Mouse (Mus musculus) left cerebral cortex, postnatal 14 days (tissue): Measurements from ENCODE around the gene Rbsn. TPM values are rescaled to one million over a fixed set of nuclear protein-coding genes. Genes with fewer than 3 reads are reported as not detected.

Experiments
- DNase-seq, 2 experiments: peaks; one replicate each; pipeline ENCODE4 v3.0.0; 2021 to 2022; ENCODE audit warnings: low spot score in 2 of 2, mixed read lengths in 1 of 2
- intact Hi-C: fragments of 180-260 bp; cut with DNase I; formaldehyde crosslinking; loops from one replicate; pipeline ENCODE4 v1.15.1; 2025
- total RNA-seq, 2 experiments: library from RNA; stranded (reverse); gene quantifications; 2 replicates each; pipeline ENCODE4 v1.2.3; 2021

Rbsn gene
- total RNA-seq, 2 experiments from 2014 or later = 29.6 to 32.3 TPM

- intact Hi-C loops = no loop called here
- no peak for DNase-seq
Observed at GRCm38 (mm10) chr6:92199414-92199813, 15.3 kb downstream of the Rbsn start.

- DNase-seq = no peak
- intact Hi-C loops = loop anchor here (10.0 kb wide), 2 partner anchors 89 to 299 kb away; partner anchors contain the start of gene Nr2c2
Observed at GRCm38 (mm10) chr6:92184178-92184577, 30.5 kb downstream of the Rbsn start.

- intact Hi-C loops = loop anchor here (10.0 kb wide), 2 partner anchors 89 to 299 kb away; partner anchors contain the start of gene Nr2c2
- DNase-seq = peak; percentile 55 to 80
Observed at GRCm38 (mm10) chr6:92183621-92184131, 31.0 kb downstream of the Rbsn start, which contains the start of gene Mrps25. Mrps25 (minus strand) TSS chr6:92184033.

- intact Hi-C loops = no loop called here
- DNase-seq = no peak
Observed at GRCm38 (mm10) chr6:92176450-92176849, 38.3 kb downstream of the Rbsn start.

DNA sequence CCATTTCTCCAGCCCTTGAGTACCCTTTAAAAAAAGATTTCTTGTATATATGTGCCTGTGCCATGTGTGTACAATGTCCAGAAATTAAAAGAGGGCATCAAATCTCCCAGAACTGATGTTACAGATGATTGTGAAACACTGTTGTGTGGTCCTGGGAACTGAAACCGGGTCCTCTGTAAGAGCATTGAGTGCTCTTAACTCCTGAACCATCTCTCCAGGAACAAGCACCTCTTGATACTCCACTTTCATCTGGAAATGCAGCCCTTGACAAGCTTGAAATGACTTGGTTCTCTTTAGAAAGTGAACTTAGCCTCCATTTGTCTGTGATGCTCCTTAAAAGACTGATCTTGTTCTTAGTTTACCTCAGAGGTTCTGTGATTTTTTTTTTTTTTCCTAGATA is 52.0 kb downstream of the Rbsn start:
- intact Hi-C loops = no loop called here
- no peak for DNase-seq

GRCm38 (mm10) chr6:92158801-92159200 is 55.9 kb downstream of the Rbsn start:
- DNase-seq = no peak
- intact Hi-C loops = no loop called here

DNA sequence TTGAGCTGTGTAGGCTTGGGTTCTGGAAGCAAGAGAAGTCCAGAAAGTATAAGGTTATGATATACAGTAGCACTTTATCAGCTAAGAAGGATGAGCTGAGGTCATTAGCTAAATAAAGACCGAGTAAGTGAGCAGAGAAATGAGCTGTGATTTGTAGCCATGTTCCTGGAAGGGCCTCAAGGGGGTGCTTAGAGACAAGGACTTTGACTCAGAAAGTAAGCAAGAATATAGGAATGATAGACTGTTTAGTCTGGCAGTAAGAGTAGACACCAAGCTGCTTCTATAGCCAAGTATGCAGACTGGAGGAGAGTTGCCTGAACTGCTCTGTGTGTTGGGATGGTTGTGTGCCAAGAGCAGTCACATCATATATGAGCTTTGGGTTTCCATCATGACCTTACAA is 61.0 kb downstream of the Rbsn start:
- intact Hi-C loops = no loop called here
- no peak for DNase-seq

GRCm38 (mm10) chr6:92145881-92146280 is 68.8 kb downstream of the Rbsn start:
- no peak for DNase-seq
- intact Hi-C loops = no loop called here

Other genes with a start within 250 kb of the Rbsn start
- 1 to 10 TPM; 6.2 to 7.0 TPM for gene Fgd5, start 236.0 kb downstream of the Rbsn start, total RNA-seq
- gene Nr2c2, start 123.5 kb downstream of the Rbsn start, total RNA-seq = 10 to 100 TPM; 88.9 to 93.9 TPM
- gene Mrps25, start 30.9 kb downstream of the Rbsn start, total RNA-seq = 10 to 100 TPM; 53.5 to 55.5 TPM
- gene Trh, start 29.7 kb upstream of the Rbsn start, total RNA-seq = 10 to 100 TPM in 1 of 2 experiments, 1 to 10 TPM in 1; 1.7 to 12.2 TPM